Mouse (Mus musculus): Measurements from ENCODE around the gene Zbtb7b.

The Zbtb7b gene

GRCm38 (mm10) chr3:89388901-89389740 lies 5.5 kb downstream of the Zbtb7b start:
- DNase-seq = peak; percentile 63

- DNase-seq = peak; percentile 37
Measured at GRCm38 (mm10) chr3:89388134-89388881, 6.3 kb downstream of the Zbtb7b start.

- peak; percentile 28 for DNase-seq
Measured at GRCm38 (mm10) chr3:89387632-89388031, 6.9 kb downstream of the Zbtb7b start.

- peak; percentile 61 for DNase-seq
Measured at GRCm38 (mm10) chr3:89386438-89387420, 7.8 kb downstream of the Zbtb7b start.

- peak; percentile 71 for DNase-seq
Measured at GRCm38 (mm10) chr3:89385451-89385850, 9.1 kb downstream of the Zbtb7b start.

- DNase-seq = peak; percentile 17
Measured at GRCm38 (mm10) chr3:89384331-89385076, 10.1 kb downstream of the Zbtb7b start.

- DNase-seq = peak; percentile 15
Measured at GRCm38 (mm10) chr3:89383651-89384255, 10.8 kb downstream of the Zbtb7b start.

- no peak for DNase-seq
Measured at GRCm38 (mm10) chr3:89382950-89383349, 11.6 kb downstream of the Zbtb7b start.

- DNase-seq = peak; percentile 28
Measured at GRCm38 (mm10) chr3:89382033-89382882, 12.3 kb downstream of the Zbtb7b start.

GRCm38 (mm10) chr3:89381233-89381632 lies 13.3 kb downstream of the Zbtb7b start:
- peak; percentile 13 for DNase-seq

- DNase-seq = peak; percentile 28
Measured at GRCm38 (mm10) chr3:89380711-89381110, 13.9 kb downstream of the Zbtb7b start.

- DNase-seq = peak; percentile 13
Measured at GRCm38 (mm10) chr3:89380291-89380690, 14.3 kb downstream of the Zbtb7b start.

- DNase-seq = peak; percentile 63
Measured at GRCm38 (mm10) chr3:89379388-89380131, 15.0 kb downstream of the Zbtb7b start.

- peak; percentile 88 for DNase-seq
Measured at GRCm38 (mm10) chr3:89378394-89379067, 16.0 kb downstream of the Zbtb7b start.

GRCm38 (mm10) chr3:89377831-89378230 lies 16.7 kb downstream of the Zbtb7b start:
- DNase-seq = peak; percentile 18

GRCm38 (mm10) chr3:89373581-89374231 lies 20.9 kb downstream of the Zbtb7b start:
- DNase-seq = no peak

GRCm38 (mm10) chr3:89367338-89367737 lies 27.2 kb downstream of the Zbtb7b start:
- DNase-seq = no peak
